Mouse (Mus musculus): ENCODE data around the gene A330070K13Rik. TPM values are rescaled to one million over a fixed set of nuclear protein-coding genes. Genes with fewer than 3 reads are reported as not detected.

A330070K13Rik gene
- polyA plus RNA-seq, 1 experiment, result not detected

- H3K36me3 ChIP-seq (replicated peaks; ENCODE audit: low read length), result peaks cover 71% of the 10 kb centered on the region
- TF ChIP-seq GATA1 (IDR thresholded peaks at IDR 0.05; ENCODE audit: borderline replicate concordance, low read length), result no peak
- TF ChIP-seq FLI1 (IDR thresholded peaks at IDR 0.05; ENCODE audit: low read length), result no peak
Observed at GRCm38 (mm10) chr5:130333566-130333965, 50.9 kb downstream of the A330070K13Rik start.

GRCm38 (mm10) chr5:130331206-130331605 lies 53.2 kb downstream of the A330070K13Rik start:
- Histone ChIP-seq H3K27me3 (replicated peaks) (no peaks in the 10 kb centered on the region), H3K4me3 (replicated peaks) (no peak overlapping the region), H3K4me1 (peaks cover 24% of the 10 kb centered on the region), H3K36me3 (replicated peaks; ENCODE audit: low read length) (peaks cover 62% of the 10 kb centered on the region), H3K9me3 (peaks cover 7% of the 10 kb centered on the region)
- no peak for TF ChIP-seq FLI1 (IDR thresholded peaks at IDR 0.05; ENCODE audit: low read length)
- TF ChIP-seq GATA1 (IDR thresholded peaks at IDR 0.05; ENCODE audit: borderline replicate concordance, low read length), result no peak

More at GRCm38 (mm10) chr5:130333566-130333965, 50.9 kb downstream of the A330070K13Rik start:
- peaks cover 7% of the 10 kb centered on the region for H3K9me3 ChIP-seq
- H3K4me1 ChIP-seq, result peaks cover 20% of the 10 kb centered on the region
- no peaks in the 10 kb centered on the region for H3K27me3 ChIP-seq (replicated peaks)
- no peak overlapping the region for H3K4me3 ChIP-seq (replicated peaks)

- peaks cover 24% of the 10 kb centered on the region for H3K4me1 ChIP-seq
- H3K36me3 ChIP-seq (replicated peaks; ENCODE audit: low read length), result peaks cover 62% of the 10 kb centered on the region
- H3K27me3 ChIP-seq (replicated peaks), result no peaks in the 10 kb centered on the region
- H3K9me3 ChIP-seq, result peaks cover 7% of the 10 kb centered on the region
- H3K4me3 ChIP-seq (replicated peaks), result no peak overlapping the region
- TF ChIP-seq GATA1 (IDR thresholded peaks at IDR 0.05; ENCODE audit: borderline replicate concordance, low read length) (no peak), FLI1 (IDR thresholded peaks at IDR 0.05; ENCODE audit: low read length) (no peak)
Observed at GRCm38 (mm10) chr5:130330801-130331200, 53.6 kb downstream of the A330070K13Rik start.

GRCm38 (mm10) chr5:130329889-130330288 lies 54.5 kb downstream of the A330070K13Rik start:
- no peak for TF ChIP-seq GATA1 (IDR thresholded peaks at IDR 0.05; ENCODE audit: borderline replicate concordance, low read length)
- TF ChIP-seq FLI1 (IDR thresholded peaks at IDR 0.05; ENCODE audit: low read length), result no peak
- H3K36me3 ChIP-seq (replicated peaks; ENCODE audit: low read length), result peaks cover 62% of the 10 kb centered on the region
- H3K4me1 ChIP-seq, result peaks cover 24% of the 10 kb centered on the region
- no peak overlapping the region for H3K4me3 ChIP-seq (replicated peaks)
- no peaks in the 10 kb centered on the region for H3K27me3 ChIP-seq (replicated peaks)
- peaks cover 5% of the 10 kb centered on the region for H3K9me3 ChIP-seq

Other genes starting within 250 kb of the A330070K13Rik start
- gene Kctd7, start 239.8 kb downstream of the A330070K13Rik start, polyA plus RNA-seq (2012; ENCODE audit: insufficient read depth, low replicate concordance), result 4.7 and 5.5 TPM in 2 replicates
- gene Rabgef1, start 212.8 kb downstream of the A330070K13Rik start, polyA plus RNA-seq (2012; ENCODE audit: insufficient read depth, low replicate concordance), result 4.3 and 36.2 TPM in 2 replicates
- 11.9 and 29.8 TPM in 2 replicates for gene Tmem248, start 167.6 kb downstream of the A330070K13Rik start, polyA plus RNA-seq (2012; ENCODE audit: insufficient read depth, low replicate concordance)
- gene Sbds, start 129.1 kb downstream of the A330070K13Rik start, polyA plus RNA-seq (2012; ENCODE audit: insufficient read depth, low replicate concordance), result 4.5 and 16.0 TPM in 2 replicates
- 7.7 TPM in 1 of 2 replicates, not detected in the other for gene Tyw1, start 129.0 kb downstream of the A330070K13Rik start, polyA plus RNA-seq (2012; ENCODE audit: insufficient read depth, low replicate concordance)
- gene Caln1, start 15.2 kb downstream of the A330070K13Rik start, polyA plus RNA-seq (2012; ENCODE audit: insufficient read depth, low replicate concordance), result not detected in 2 replicates

Data from megakaryocyte, embryonic 14.5 days (primary cell).